Comparison of ENCODE assay signal across 18 mouse cellular contexts in the genomic region with DNA sequence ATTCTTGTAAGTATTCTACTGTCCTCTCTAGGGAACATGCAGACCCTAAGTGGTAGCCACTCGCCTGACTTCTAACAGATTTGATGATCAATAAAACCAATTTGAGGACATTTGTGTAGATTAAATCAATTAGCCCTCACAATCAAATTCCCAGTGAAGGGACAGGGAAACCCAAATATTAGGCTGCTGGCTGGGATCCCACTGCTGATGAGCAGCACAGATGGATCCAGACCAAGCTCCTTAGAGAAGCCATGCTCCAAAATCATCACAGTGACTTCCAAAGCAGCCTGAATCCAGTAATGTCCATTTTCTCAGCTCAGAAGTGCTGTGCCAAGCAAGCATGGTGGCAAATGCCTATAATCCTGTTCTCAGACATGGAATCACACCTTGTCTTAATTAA. TPM values are rescaled to one million over a fixed set of nuclear protein-coding genes. Genes with fewer than 3 reads are reported as not detected.
DNase-seq lines count a peak whose midpoint lies in the region; TF ChIP-seq lines count a peak whose summit lies in the region.
"Had no signal": no experiment of that assay in that cellular context is flagged by ENCODE, and none has a peak within 500 bp of the region (broad histone marks: within the 10 kb centered on the region; RNA-seq: fewer than 3 reads in every experiment).

No protein-coding gene starts in this region.

- H3K27me3 ChIP-seq in cerebellum, adult 2 months (ENCODE audit: control insufficient read depth, insufficient read depth, low read length): no peaks in the 10 kb centered on the region
- H3K27me3 ChIP-seq: CH12.LX; hindbrain, embryonic 12.5 days; hindbrain, embryonic 15.5 days had no signal

- H3K4me3 ChIP-seq in cerebellum, adult 2 months (replicated peaks; ENCODE audit: insufficient read depth, low read depth, low read length): no peak overlapping the region
- H3K4me3 ChIP-seq: gastrocnemius, adult 2 months; hindbrain, embryonic 12.5 days; hindbrain, embryonic 15.5 days had no signal

- H3K27ac ChIP-seq in cerebellum, adult 2 months (ENCODE audit: insufficient read depth, low read length): no peak overlapping the region
- H3K27ac ChIP-seq: gastrocnemius, adult 2 months; hindbrain, embryonic 12.5 days; hindbrain, embryonic 15.5 days had no signal

- no peak for TF ChIP-seq CTCF in cerebellum, adult 2 months (IDR thresholded peaks at IDR 0.05; ENCODE audit: borderline replicate concordance, insufficient read depth, low read depth, low read length)

- peak; percentile 33 to 45 for DNase-seq in cerebellum, adult 2 months
- no peak for DNase-seq in cerebellum, adult 9-10 months
- DNase-seq in cerebellum, postnatal 14 days: peak; percentile 56 to 60
- no peak for DNase-seq in cerebellum, adult 11 months
- peak; percentile 32 to 35 for DNase-seq in cerebellum, postnatal 36 days
- no peak for DNase-seq in adrenal gland, adult (ENCODE audit: inconsistent age in 2 of 2, low spot score in 1 of 2)
- DNase-seq: adrenal gland, adult 8-10 months; adrenal gland, postnatal 25 days; B cell, adult 2 months; forebrain, postnatal 0 days; gastrocnemius, adult 2 months; gastrocnemius, postnatal 14 days; heart, adult 11 months; kidney, adult 2 months had no signal

- 76% methylated on average over 1 of the region's 1 CpGs for WGBS in cerebellum, adult 2 months

- no peaks in the 10 kb centered on the region; the same call in 1 of the 2 replicates for H3K4me1 ChIP-seq in cerebellum, adult 2 months (ENCODE audit: control insufficient read depth, insufficient read depth, low read length)
- H3K4me1 ChIP-seq: hindbrain, embryonic 12.5 days; hindbrain, embryonic 15.5 days had no signal

- TF ChIP-seq POLR2A in cerebellum, adult 2 months (IDR thresholded peaks at IDR 0.05; ENCODE audit: borderline replicate concordance, insufficient read depth, low read length): no peak

RNA-seq across cellular contexts. Expression of a gene that starts 17.6 kb away (rescaled TPM):
- polyA plus RNA-seq in cerebellum, adult 2 months (2012; rRNA removed): 33.8 and 34.1 TPM in 2 replicates
- polyA plus RNA-seq: G1E had no signal

RNA-seq across cellular contexts. Expression of a gene that starts 54.5 kb away (rescaled TPM):
- 102 and 108 TPM in 2 replicates for polyA plus RNA-seq in cerebellum, adult 2 months (2012; rRNA removed)

Comparison
In these comparisons a context has a peak if more than half of its experiments do, and no peak if none do; other contexts are left out.
1. DNase-seq: peak in cerebellum, adult 2 months (2 of 2), cerebellum, postnatal 14 days (2 of 2) and cerebellum, postnatal 36 days (2 of 2); none in cerebellum, adult 9-10 months (single experiment), cerebellum, adult 11 months (single experiment) and adrenal gland, adult (0 of 2).